14 mouse cellular contexts compared by ENCODE assay signal in genomic region chr1:182066527-182067465, GRCm38 (mm10).
"Had no signal": no experiment of that assay in that cellular context is flagged by ENCODE, and none has a peak within 500 bp of the region (broad histone marks: within the 10 kb centered on the region; RNA-seq: fewer than 3 reads in every experiment).

No protein-coding gene starts in this region.

- H3K4me3 ChIP-seq: kidney, embryonic 15.5 days; left cerebral cortex, adult 2 months; limb, embryonic 12.5 days; midbrain, embryonic 10.5 days; myocyte; neural tube, embryonic 15.5 days had no signal

- H3K27me3 ChIP-seq: kidney, embryonic 15.5 days; limb, embryonic 12.5 days; neural tube, embryonic 15.5 days had no signal

- H3K9me3 ChIP-seq: kidney, embryonic 15.5 days; limb, embryonic 12.5 days; midbrain, embryonic 10.5 days; neural tube, embryonic 15.5 days had no signal

- H3K4me2 ChIP-seq: kidney, embryonic 15.5 days; limb, embryonic 12.5 days; neural tube, embryonic 15.5 days had no signal

- DNase-seq: kidney, adult 2 months; kidney, postnatal 25 days; lung, adult 18-20 months; midbrain, embryonic 14.5 days; right cerebral cortex, adult 18-20 months; right cerebral cortex, postnatal 25 days; thymus, postnatal 36 days had no signal

- H3K27ac ChIP-seq: kidney, embryonic 15.5 days; left cerebral cortex, adult 2 months; limb, embryonic 12.5 days; liver, embryonic 14.5 days; midbrain, embryonic 10.5 days; neural tube, embryonic 15.5 days had no signal

- H3K36me3 ChIP-seq: kidney, embryonic 15.5 days; limb, embryonic 12.5 days; midbrain, embryonic 10.5 days; neural tube, embryonic 15.5 days had no signal

- H3K4me1 ChIP-seq: limb, embryonic 12.5 days; midbrain, embryonic 10.5 days; neural tube, embryonic 15.5 days had no signal

- H3K9ac ChIP-seq: kidney, embryonic 15.5 days; limb, embryonic 12.5 days; liver, embryonic 14.5 days; neural tube, embryonic 15.5 days had no signal
